Comparison of ENCODE assay signal across 9 mouse cellular contexts in genomic region chr8:122719500-122720065, GRCm38 (mm10). TPM values are rescaled to one million over a fixed set of nuclear protein-coding genes. Genes with fewer than 3 reads are reported as not detected.
DNase-seq lines count a peak whose midpoint lies in the region; ATAC-seq and TF ChIP-seq lines count a peak whose summit lies in the region.
"Had no signal": no experiment of that assay in that cellular context is flagged by ENCODE, and none has a peak within 500 bp of the region (broad histone marks: within the 10 kb centered on the region; RNA-seq: fewer than 3 reads in every experiment).

No protein-coding gene starts in this region.

- TF ChIP-seq POLR2A in olfactory bulb, adult 2 months (IDR thresholded peaks at IDR 0.05; ENCODE audit: insufficient read depth, low read depth, low read length) = no peak

- peak; percentile 67 for TF ChIP-seq CTCF in liver, embryonic 14.5 days (IDR thresholded peaks at IDR 0.05; ENCODE audit: low read depth)
- TF ChIP-seq CTCF in olfactory bulb, adult 2 months (IDR thresholded peaks at IDR 0.05; ENCODE audit: insufficient read depth, low read depth, low read length) = no peak

- H3K9ac ChIP-seq in heart, embryonic 14.5 days (ENCODE audit: low read length) = peak overlapping the region; percentile 21; the same call in 1 of the 2 replicates
- H3K9ac ChIP-seq in liver, embryonic 14.5 days (replicated peaks) = peak overlapping the region; percentile 61
- H3K9ac ChIP-seq: embryonic facial prominence, embryonic 15.5 days had no signal

- H3K27me3 ChIP-seq in heart, embryonic 14.5 days (ENCODE audit: control insufficient read depth, insufficient read depth, low read length) = peaks cover 29% of the 10 kb centered on the region
- H3K27me3 ChIP-seq in liver, embryonic 14.5 days (ENCODE audit: control insufficient read depth, insufficient read depth, low read length) = peaks cover 19% of the 10 kb centered on the region; the same call in 1 of the 2 replicates

- peak; percentile 80 for ATAC-seq in heart, embryonic 14.5 days (ENCODE audit: insufficient number of reproducible peaks, insufficient read depth, low FRiP score, low read depth)
- ATAC-seq in liver, embryonic 14.5 days (ENCODE audit: insufficient read depth) = peak; percentile 88

- peaks cover 18 to 26% of the 10 kb centered on the region in 2 experiments for H3K4me1 ChIP-seq in heart, embryonic 14.5 days (ENCODE audit: control insufficient read depth in 2 of 2, insufficient read depth in 2 of 2, low read length in 2 of 2)
- peaks cover 42 to 48% of the 10 kb centered on the region in 2 experiments for H3K4me1 ChIP-seq in liver, embryonic 14.5 days (replicated peaks; ENCODE audit: control insufficient read depth in 2 of 2, insufficient read depth in 2 of 2, low read length in 1 of 2)
- peaks cover 45% of the 10 kb centered on the region for H3K4me1 ChIP-seq in olfactory bulb, adult 2 months (ENCODE audit: control insufficient read depth, insufficient read depth, low read length)

- peak; percentile 25 for DNase-seq in ES-CJ7 (ENCODE audit: low read depth, low spot score)
- peak; percentile 93 for DNase-seq in c-Kit-negative CD71-positive TER-119-positive erythroid progenitor cells, embryonic 14.5 days (ENCODE audit: low read depth, low spot score)
- peak; percentile 97 to 98 (median 97) for DNase-seq in liver, embryonic 14.5 days (ENCODE audit: low read depth in 3 of 3, low spot score in 3 of 3)
- DNase-seq in cerebellum, adult 8-10 months = no peak
- DNase-seq in cerebellum, postnatal 36 days = no peak
- DNase-seq in left cerebral cortex, adult 8-10 months (ENCODE audit: low spot score in 2 of 2) = no peak

- H3K27ac ChIP-seq in heart, embryonic 14.5 days (replicated peaks in 1 of 2; ENCODE audit: control insufficient read depth in 1 of 2, insufficient read depth in 1 of 2, low read depth in 2 of 2, low read length in 2 of 2) = peak overlapping the region; percentile 51 to 71
- H3K27ac ChIP-seq in liver, embryonic 14.5 days = peak overlapping the region; percentile 91
- peak overlapping the region; percentile 87 for H3K27ac ChIP-seq in olfactory bulb, adult 2 months (ENCODE audit: insufficient read depth, low read depth, low read length)
- H3K27ac ChIP-seq: embryonic facial prominence, embryonic 15.5 days had no signal

- no peaks in the 10 kb centered on the region for H3K36me3 ChIP-seq in heart, embryonic 14.5 days (ENCODE audit: control insufficient read depth, insufficient read depth, low read length)
- H3K36me3 ChIP-seq in liver, embryonic 14.5 days (replicated peaks; ENCODE audit: control insufficient read depth, insufficient read depth, low read depth) = no peaks in the 10 kb centered on the region
- H3K36me3 ChIP-seq: embryonic facial prominence, embryonic 15.5 days had no signal

- H3K4me3 ChIP-seq in heart, embryonic 14.5 days (ENCODE audit: control insufficient read depth in 1 of 2, insufficient read depth in 1 of 2, low read depth in 1 of 2, low read length in 2 of 2) = peak overlapping the region in 1 of 2 experiments; percentile 19; a peak in 1 of 4 replicates
- peak overlapping the region; percentile 41 to 48 for H3K4me3 ChIP-seq in liver, embryonic 14.5 days (ENCODE audit: insufficient read depth in 1 of 2, low read depth in 2 of 2, low read length in 2 of 2)
- H3K4me3 ChIP-seq in olfactory bulb, adult 2 months (ENCODE audit: insufficient read depth, low read depth, low read length) = no peak overlapping the region
- H3K4me3 ChIP-seq: embryonic facial prominence, embryonic 15.5 days had no signal

- WGBS in heart, embryonic 14.5 days = 13% methylated on average over 7 of the region's 7 CpGs
- 2% methylated on average over 7 of the region's 7 CpGs for WGBS in liver, embryonic 14.5 days (ENCODE audit: insufficient replicate concordance)
- 31% methylated on average over 7 of the region's 7 CpGs for WGBS in olfactory bulb, adult 2 months

- TF ChIP-seq EP300 in liver, embryonic 14.5 days (IDR thresholded peaks at IDR 0.05; ENCODE audit: low read depth) = peak; percentile 98

- peak overlapping the region; percentile 56 for H3K4me2 ChIP-seq in heart, embryonic 14.5 days (ENCODE audit: low read length)
- H3K4me2 ChIP-seq in liver, embryonic 14.5 days (ENCODE audit: low read depth) = peak overlapping the region; percentile 85

- H3K9me3 ChIP-seq in heart, embryonic 14.5 days (ENCODE audit: control insufficient read depth, low read length) = no peaks in the 10 kb centered on the region
- no peaks in the 10 kb centered on the region for H3K9me3 ChIP-seq in liver, embryonic 14.5 days (ENCODE audit: control insufficient read depth, low read length)
- H3K9me3 ChIP-seq: embryonic facial prominence, embryonic 15.5 days had no signal

RNA-seq across cellular contexts. Expression of gene Cbfa2t3, which starts 20.7 kb away (rescaled TPM):
- polyA plus RNA-seq in heart, embryonic 14.5 days (2014; fragmentation: Nextera tagmentation; extraction: Ambion mirVana) = 4.2 and 6.2 TPM in 2 replicates
- polyA plus RNA-seq in liver, embryonic 14.5 days (2012; rRNA removed) = 1.8 and 1.9 TPM in 2 replicates
- 3.3 and 5.0 TPM in 2 replicates for polyA plus RNA-seq in liver, embryonic 14.5 days (2014; fragmentation: Nextera tagmentation; extraction: Ambion mirVana)
- polyA plus RNA-seq in olfactory bulb, adult 2 months (2012; ENCODE audit: insufficient read depth, insufficient read length, low replicate concordance, missing spikeins) = not detected in 2 replicates
- total RNA-seq in left cerebral cortex, adult 8-10 months (2022) = 10 to 100 TPM; 21.6 to 26.5 (median 24.1) TPM

RNA-seq across cellular contexts. Expression of gene Acsf3, which starts 55.7 kb away (rescaled TPM):
- 15.1 and 15.4 TPM in 2 replicates for polyA plus RNA-seq in heart, embryonic 14.5 days (2014; fragmentation: Nextera tagmentation; extraction: Ambion mirVana)
- polyA plus RNA-seq in liver, embryonic 14.5 days (2012; rRNA removed) = 4.9 and 5.4 TPM in 2 replicates
- 5.7 and 6.6 TPM in 2 replicates for polyA plus RNA-seq in liver, embryonic 14.5 days (2014; fragmentation: Nextera tagmentation; extraction: Ambion mirVana)
- not detected in 2 replicates for polyA plus RNA-seq in olfactory bulb, adult 2 months (2012; ENCODE audit: insufficient read depth, insufficient read length, low replicate concordance, missing spikeins)
- 10 to 100 TPM; 22.7 to 28.2 (median 26.1) TPM for total RNA-seq in left cerebral cortex, adult 8-10 months (2022)

Comparison
In these comparisons a context has a peak if more than half of its experiments do, and no peak if none do; other contexts are left out.
1. DNase-seq: peak in ES-CJ7 (single experiment), c-Kit-negative CD71-positive TER-119-positive erythroid progenitor cells, embryonic 14.5 days (single experiment) and liver, embryonic 14.5 days (3 of 3); none in cerebellum, adult 8-10 months (single experiment), cerebellum, postnatal 36 days (0 of 2) and left cerebral cortex, adult 8-10 months (0 of 2).
2. Peak in every context shown above with its lines, with median percentiles within 50 percentile points of each other: H3K27ac ChIP-seq.